Mouse (Mus musculus): ENCODE results near the gene Strn. TPM values are rescaled to one million over a fixed set of nuclear protein-coding genes. Genes with fewer than 3 reads are reported as not detected.

The Strn gene
- polyA plus RNA-seq, 1 experiment from 2014 or later = 8.0 TPM

- Histone ChIP-seq H3K4me1 (replicated peaks; ENCODE audit: control insufficient read depth, insufficient read depth, low read length) (no peaks in the 10 kb centered on the region), H3K9ac (no peak overlapping the region), H3K9me3 (ENCODE audit: control insufficient read depth, low read length) (no peaks in the 10 kb centered on the region), H3K4me2 (replicated peaks) (no peak overlapping the region), H3K27ac (no peak overlapping the region), H3K36me3 (replicated peaks; ENCODE audit: control insufficient read depth, insufficient read depth) (no peaks in the 10 kb centered on the region), H3K4me3 (replicated peaks; ENCODE audit: low read length) (no peak overlapping the region), H3K27me3 (ENCODE audit: control insufficient read depth, insufficient read depth, low read length) (no peaks in the 10 kb centered on the region)
- 79% methylated on average over 2 of the region's 2 CpGs for WGBS
- ATAC-seq (ENCODE audit: low FRiP score) (no peak), DNase-seq (ENCODE audit: low spot score) (no peak)
These were observed 122.5 kb downstream of the Strn start for GRCm38 (mm10) chr17:78614481-78614880.

GRCm38 (mm10) chr17:78611117-78611516 is 125.9 kb downstream of the Strn start:
- Histone ChIP-seq H3K9ac (no peak overlapping the region), H3K27ac (no peak overlapping the region), H3K36me3 (replicated peaks; ENCODE audit: control insufficient read depth, insufficient read depth) (no peaks in the 10 kb centered on the region), H3K4me3 (replicated peaks; ENCODE audit: low read length) (no peak overlapping the region), H3K27me3 (ENCODE audit: control insufficient read depth, insufficient read depth, low read length) (no peaks in the 10 kb centered on the region), H3K9me3 (ENCODE audit: control insufficient read depth, low read length) (no peaks in the 10 kb centered on the region), H3K4me1 (replicated peaks; ENCODE audit: control insufficient read depth, insufficient read depth, low read length) (no peaks in the 10 kb centered on the region), H3K4me2 (replicated peaks) (no peak overlapping the region)
- ATAC-seq (ENCODE audit: low FRiP score) (no peak), DNase-seq (ENCODE audit: low spot score) (no peak)
- WGBS = 75% methylated on average over 6 of the region's 6 CpGs

- DNase-seq (ENCODE audit: low spot score) (no peak), ATAC-seq (ENCODE audit: low FRiP score) (no peak)
- Histone ChIP-seq H3K36me3 (replicated peaks; ENCODE audit: control insufficient read depth, insufficient read depth) (no peaks in the 10 kb centered on the region), H3K27ac (no peak overlapping the region), H3K4me2 (replicated peaks) (no peak overlapping the region), H3K4me3 (replicated peaks; ENCODE audit: low read length) (no peak overlapping the region), H3K4me1 (replicated peaks; ENCODE audit: control insufficient read depth, insufficient read depth, low read length) (no peaks in the 10 kb centered on the region), H3K9ac (no peak overlapping the region), H3K9me3 (ENCODE audit: control insufficient read depth, low read length) (no peaks in the 10 kb centered on the region), H3K27me3 (ENCODE audit: control insufficient read depth, insufficient read depth, low read length) (no peaks in the 10 kb centered on the region)
- 87% methylated on average over 13 of the region's 13 CpGs for WGBS
These were observed 127.7 kb downstream of the Strn start for GRCm38 (mm10) chr17:78609191-78609855.

GRCm38 (mm10) chr17:78608716-78609115 is 128.3 kb downstream of the Strn start:
- no peak overlapping the region for H3K27ac ChIP-seq
- no peaks in the 10 kb centered on the region for H3K36me3 ChIP-seq (replicated peaks; ENCODE audit: control insufficient read depth, insufficient read depth)
- DNase-seq (ENCODE audit: low spot score) = no peak
- H3K9ac ChIP-seq = no peak overlapping the region
- H3K4me2 ChIP-seq (replicated peaks) = no peak overlapping the region
- whole genome bisulfite sequencing = 76% methylated on average over 8 of the region's 8 CpGs
- no peak for ATAC-seq (ENCODE audit: low FRiP score)
- no peaks in the 10 kb centered on the region for H3K27me3 ChIP-seq (ENCODE audit: control insufficient read depth, insufficient read depth, low read length)
- H3K4me1 ChIP-seq (replicated peaks; ENCODE audit: control insufficient read depth, insufficient read depth, low read length) = no peaks in the 10 kb centered on the region
- no peak overlapping the region for H3K4me3 ChIP-seq (replicated peaks; ENCODE audit: low read length)
- no peaks in the 10 kb centered on the region for H3K9me3 ChIP-seq (ENCODE audit: control insufficient read depth, low read length)

- WGBS = 48% methylated on average over 16 of the region's 16 CpGs
- H3K27me3 ChIP-seq (ENCODE audit: control insufficient read depth, insufficient read depth, low read length) = no peaks in the 10 kb centered on the region
- no peak overlapping the region for H3K4me2 ChIP-seq (replicated peaks)
- ATAC-seq (ENCODE audit: low FRiP score) = no peak
- H3K9ac ChIP-seq = no peak overlapping the region
- H3K27ac ChIP-seq = no peak overlapping the region
- no peak overlapping the region for H3K4me3 ChIP-seq (replicated peaks; ENCODE audit: low read length)
- H3K9me3 ChIP-seq (ENCODE audit: control insufficient read depth, low read length) = no peaks in the 10 kb centered on the region
- DNase-seq (ENCODE audit: low spot score) = no peak
- no peaks in the 10 kb centered on the region for H3K36me3 ChIP-seq (replicated peaks; ENCODE audit: control insufficient read depth, insufficient read depth)
- H3K4me1 ChIP-seq (replicated peaks; ENCODE audit: control insufficient read depth, insufficient read depth, low read length) = no peaks in the 10 kb centered on the region; the same call in 1 of the 2 replicates
These were observed 128.8 kb downstream of the Strn start for GRCm38 (mm10) chr17:78608135-78608670.

- whole genome bisulfite sequencing = 74% methylated on average over 6 of the region's 6 CpGs
These were observed 132.6 kb downstream of the Strn start for GRCm38 (mm10) chr17:78604431-78604830.

GRCm38 (mm10) chr17:78603872-78604271 is 133.1 kb downstream of the Strn start:
- peak; percentile 66; the same call in 1 of the 2 replicates for ATAC-seq (ENCODE audit: low FRiP score)
- 37% methylated on average over 8 of the region's 8 CpGs for WGBS
- no peak overlapping the region for H3K27ac ChIP-seq
- no peaks in the 10 kb centered on the region; the same call in 1 of the 2 replicates for H3K4me1 ChIP-seq (replicated peaks; ENCODE audit: control insufficient read depth, insufficient read depth, low read length)
- H3K36me3 ChIP-seq (replicated peaks; ENCODE audit: control insufficient read depth, insufficient read depth) = no peaks in the 10 kb centered on the region
- H3K9me3 ChIP-seq (ENCODE audit: control insufficient read depth, low read length) = no peaks in the 10 kb centered on the region
- H3K4me3 ChIP-seq (replicated peaks; ENCODE audit: low read length) = no peak overlapping the region
- no peaks in the 10 kb centered on the region for H3K27me3 ChIP-seq (ENCODE audit: control insufficient read depth, insufficient read depth, low read length)
- no peak overlapping the region for H3K9ac ChIP-seq
- H3K4me2 ChIP-seq (replicated peaks) = peak overlapping the region; percentile 30
- peak; percentile 92 for DNase-seq (ENCODE audit: low spot score)

More at GRCm38 (mm10) chr17:78604431-78604830, 132.6 kb downstream of the Strn start:
- no peak overlapping the region for H3K4me2 ChIP-seq (replicated peaks)
- H3K9ac ChIP-seq = no peak overlapping the region
- ATAC-seq (ENCODE audit: low FRiP score) (no peak), DNase-seq (ENCODE audit: low spot score) (no peak)
- H3K27me3 ChIP-seq (ENCODE audit: control insufficient read depth, insufficient read depth, low read length) = no peaks in the 10 kb centered on the region
- no peaks in the 10 kb centered on the region for H3K36me3 ChIP-seq (replicated peaks; ENCODE audit: control insufficient read depth, insufficient read depth)
- no peaks in the 10 kb centered on the region for H3K9me3 ChIP-seq (ENCODE audit: control insufficient read depth, low read length)
- no peak overlapping the region for H3K27ac ChIP-seq
- H3K4me1 ChIP-seq (replicated peaks; ENCODE audit: control insufficient read depth, insufficient read depth, low read length) = no peaks in the 10 kb centered on the region; the same call in 1 of the 2 replicates
- H3K4me3 ChIP-seq (replicated peaks; ENCODE audit: low read length) = no peak overlapping the region

GRCm38 (mm10) chr17:78602316-78602715 is 134.7 kb downstream of the Strn start:
- DNase-seq (ENCODE audit: low spot score) (no peak), ATAC-seq (ENCODE audit: low FRiP score) (no peak)
- Histone ChIP-seq H3K36me3 (replicated peaks; ENCODE audit: control insufficient read depth, insufficient read depth) (no peaks in the 10 kb centered on the region), H3K4me1 (replicated peaks; ENCODE audit: control insufficient read depth, insufficient read depth, low read length) (no peaks in the 10 kb centered on the region; the same call in 1 of the 2 replicates), H3K27me3 (ENCODE audit: control insufficient read depth, insufficient read depth, low read length) (no peaks in the 10 kb centered on the region), H3K4me3 (replicated peaks; ENCODE audit: low read length) (no peak overlapping the region), H3K9me3 (ENCODE audit: control insufficient read depth, low read length) (no peaks in the 10 kb centered on the region), H3K9ac (no peak overlapping the region), H3K27ac (no peak overlapping the region), H3K4me2 (replicated peaks) (no peak overlapping the region)
- 81% methylated on average over 14 of the region's 14 CpGs for WGBS

GRCm38 (mm10) chr17:78601601-78602000 is 135.4 kb downstream of the Strn start:
- H3K27ac ChIP-seq = no peak overlapping the region
- no peak overlapping the region for H3K9ac ChIP-seq
- H3K9me3 ChIP-seq (ENCODE audit: control insufficient read depth, low read length) = no peaks in the 10 kb centered on the region
- no peaks in the 10 kb centered on the region; the same call in 1 of the 2 replicates for H3K4me1 ChIP-seq (replicated peaks; ENCODE audit: control insufficient read depth, insufficient read depth, low read length)
- H3K4me2 ChIP-seq (replicated peaks) = no peak overlapping the region
- H3K4me3 ChIP-seq (replicated peaks; ENCODE audit: low read length) = no peak overlapping the region
- DNase-seq (ENCODE audit: low spot score) = no peak
- ATAC-seq (ENCODE audit: low FRiP score) = peak; percentile 35; the same call in 1 of the 2 replicates
- H3K27me3 ChIP-seq (ENCODE audit: control insufficient read depth, insufficient read depth, low read length) = no peaks in the 10 kb centered on the region
- no peaks in the 10 kb centered on the region for H3K36me3 ChIP-seq (replicated peaks; ENCODE audit: control insufficient read depth, insufficient read depth)
- 78% methylated on average over 12 of the region's 12 CpGs for WGBS
